Mouse (Mus musculus): ENCODE measurements around the gene Ankrd17. TPM values are rescaled to one million over a fixed set of nuclear protein-coding genes. Genes with fewer than 3 reads are reported as not detected.

Ankrd17 gene
- polyA plus RNA-seq, 1 experiment, result 47.1 TPM

- DNase-seq, result peak; percentile 60
- WGBS, result under 1% methylated on average over 59 of the region's 61 CpGs
- Histone ChIP-seq H3K27ac (ENCODE audit: control insufficient read depth, insufficient read depth, low read length) (peak overlapping the region; percentile 36; the same call in 1 of the 2 replicates), H3K27me3 (ENCODE audit: control insufficient read depth, insufficient read depth, low read length) (no peaks in the 10 kb centered on the region), H3K36me3 (ENCODE audit: control insufficient read depth, insufficient read depth, low read length) (no peaks in the 10 kb centered on the region), H3K4me1 (replicated peaks; ENCODE audit: control insufficient read depth, insufficient read depth, low read length) (no peaks in the 10 kb centered on the region), H3K4me3 (ENCODE audit: control insufficient read depth, insufficient read depth, low read length) (peak overlapping the region; percentile 85)
- TF ChIP-seq POLR2A (IDR thresholded peaks at IDR 0.05; ENCODE audit: control insufficient read depth, extremely low read depth, insufficient read depth, low read length, poor library complexity) (no peak; the same call in 1 of the 2 replicates), CTCF (IDR thresholded peaks at IDR 0.05; ENCODE audit: borderline replicate concordance, control insufficient read depth, extremely low read depth, insufficient read depth, low read length, poor library complexity) (no peak)
Observed at GRCm38 (mm10) chr5:90365141-90365951, 1.0 kb downstream of the Ankrd17 start.

GRCm38 (mm10) chr5:90364526-90364925 lies 1.9 kb downstream of the Ankrd17 start:
- no peaks in the 10 kb centered on the region for H3K36me3 ChIP-seq (ENCODE audit: control insufficient read depth, insufficient read depth, low read length)
- no peaks in the 10 kb centered on the region for H3K27me3 ChIP-seq (ENCODE audit: control insufficient read depth, insufficient read depth, low read length)
- peak; percentile 70 for DNase-seq
- no peak overlapping the region for H3K27ac ChIP-seq (ENCODE audit: control insufficient read depth, insufficient read depth, low read length)
- H3K4me3 ChIP-seq (ENCODE audit: control insufficient read depth, insufficient read depth, low read length), result no peak overlapping the region
- 2% methylated on average over 6 of the region's 6 CpGs for WGBS
- TF ChIP-seq POLR2A (IDR thresholded peaks at IDR 0.05; ENCODE audit: control insufficient read depth, extremely low read depth, insufficient read depth, low read length, poor library complexity), result no peak
- TF ChIP-seq CTCF (IDR thresholded peaks at IDR 0.05; ENCODE audit: borderline replicate concordance, control insufficient read depth, extremely low read depth, insufficient read depth, low read length, poor library complexity), result no peak
- H3K4me1 ChIP-seq (replicated peaks; ENCODE audit: control insufficient read depth, insufficient read depth, low read length), result no peaks in the 10 kb centered on the region

- 95% methylated on average over 3 of the region's 3 CpGs for WGBS
- no peak for TF ChIP-seq POLR2A (IDR thresholded peaks at IDR 0.05; ENCODE audit: control insufficient read depth, extremely low read depth, insufficient read depth, low read length, poor library complexity)
- TF ChIP-seq CTCF (IDR thresholded peaks at IDR 0.05; ENCODE audit: borderline replicate concordance, control insufficient read depth, extremely low read depth, insufficient read depth, low read length, poor library complexity), result no peak
- DNase-seq, result no peak
- H3K36me3 ChIP-seq (ENCODE audit: control insufficient read depth, insufficient read depth, low read length), result peaks cover 4% of the 10 kb centered on the region
- H3K27ac ChIP-seq (ENCODE audit: control insufficient read depth, insufficient read depth, low read length), result no peak overlapping the region
- H3K4me3 ChIP-seq (ENCODE audit: control insufficient read depth, insufficient read depth, low read length), result no peak overlapping the region
- H3K27me3 ChIP-seq (ENCODE audit: control insufficient read depth, insufficient read depth, low read length), result no peaks in the 10 kb centered on the region
- no peaks in the 10 kb centered on the region for H3K4me1 ChIP-seq (replicated peaks; ENCODE audit: control insufficient read depth, insufficient read depth, low read length)
Observed at GRCm38 (mm10) chr5:90355824-90356223, 10.6 kb downstream of the Ankrd17 start.

- H3K36me3 ChIP-seq (ENCODE audit: control insufficient read depth, insufficient read depth, low read length), result peaks cover 4% of the 10 kb centered on the region
- H3K27me3 ChIP-seq (ENCODE audit: control insufficient read depth, insufficient read depth, low read length), result no peaks in the 10 kb centered on the region
- H3K27ac ChIP-seq (ENCODE audit: control insufficient read depth, insufficient read depth, low read length), result no peak overlapping the region
- DNase-seq, result no peak
- H3K4me3 ChIP-seq (ENCODE audit: control insufficient read depth, insufficient read depth, low read length), result no peak overlapping the region
- no peaks in the 10 kb centered on the region for H3K4me1 ChIP-seq (replicated peaks; ENCODE audit: control insufficient read depth, insufficient read depth, low read length)
- TF ChIP-seq POLR2A (IDR thresholded peaks at IDR 0.05; ENCODE audit: control insufficient read depth, extremely low read depth, insufficient read depth, low read length, poor library complexity) (no peak), CTCF (IDR thresholded peaks at IDR 0.05; ENCODE audit: borderline replicate concordance, control insufficient read depth, extremely low read depth, insufficient read depth, low read length, poor library complexity) (no peak)
- 94% methylated on average over 4 of the region's 4 CpGs for WGBS
Observed at GRCm38 (mm10) chr5:90353552-90354317, 12.6 kb downstream of the Ankrd17 start.

- no peak overlapping the region for H3K4me3 ChIP-seq (ENCODE audit: control insufficient read depth, insufficient read depth, low read length)
- no peak overlapping the region for H3K27ac ChIP-seq (ENCODE audit: control insufficient read depth, insufficient read depth, low read length)
- TF ChIP-seq CTCF (IDR thresholded peaks at IDR 0.05; ENCODE audit: borderline replicate concordance, control insufficient read depth, extremely low read depth, insufficient read depth, low read length, poor library complexity) (no peak), POLR2A (IDR thresholded peaks at IDR 0.05; ENCODE audit: control insufficient read depth, extremely low read depth, insufficient read depth, low read length, poor library complexity) (no peak)
- WGBS, result 94% methylated on average over 3 of the region's 3 CpGs
- H3K36me3 ChIP-seq (ENCODE audit: control insufficient read depth, insufficient read depth, low read length), result no peaks in the 10 kb centered on the region
- H3K27me3 ChIP-seq (ENCODE audit: control insufficient read depth, insufficient read depth, low read length), result no peaks in the 10 kb centered on the region
- H3K4me1 ChIP-seq (replicated peaks; ENCODE audit: control insufficient read depth, insufficient read depth, low read length), result no peaks in the 10 kb centered on the region
- DNase-seq, result no peak
Observed at GRCm38 (mm10) chr5:90346877-90347276, 19.5 kb downstream of the Ankrd17 start.

- Histone ChIP-seq H3K4me3 (ENCODE audit: control insufficient read depth, insufficient read depth, low read length) (no peak overlapping the region), H3K4me1 (replicated peaks; ENCODE audit: control insufficient read depth, insufficient read depth, low read length) (no peaks in the 10 kb centered on the region), H3K27me3 (ENCODE audit: control insufficient read depth, insufficient read depth, low read length) (no peaks in the 10 kb centered on the region), H3K36me3 (ENCODE audit: control insufficient read depth, insufficient read depth, low read length) (no peaks in the 10 kb centered on the region), H3K27ac (ENCODE audit: control insufficient read depth, insufficient read depth, low read length) (no peak overlapping the region)
- DNase-seq, result no peak
- TF ChIP-seq POLR2A (IDR thresholded peaks at IDR 0.05; ENCODE audit: control insufficient read depth, extremely low read depth, insufficient read depth, low read length, poor library complexity) (no peak), CTCF (IDR thresholded peaks at IDR 0.05; ENCODE audit: borderline replicate concordance, control insufficient read depth, extremely low read depth, insufficient read depth, low read length, poor library complexity) (no peak)
- WGBS, result 91% methylated on average over 4 of the region's 4 CpGs
Observed at GRCm38 (mm10) chr5:90340847-90341246, 25.5 kb downstream of the Ankrd17 start.

All from thymus, adult 2 months (tissue).